Mouse (Mus musculus) cerebellum, postnatal 14 days (tissue): Measurements from ENCODE around the gene Nfil3.
A peak's percentile ranks its signal among the peaks of the same experiment; 100 is the strongest.

ENCODE experiments used
- DNase-seq, 2 experiments: peaks; one replicate each; pipeline ENCODE4 v3.0.0; 2021; ENCODE audit warnings: mixed read lengths in 2 of 2

Gene Nfil3

DNA sequence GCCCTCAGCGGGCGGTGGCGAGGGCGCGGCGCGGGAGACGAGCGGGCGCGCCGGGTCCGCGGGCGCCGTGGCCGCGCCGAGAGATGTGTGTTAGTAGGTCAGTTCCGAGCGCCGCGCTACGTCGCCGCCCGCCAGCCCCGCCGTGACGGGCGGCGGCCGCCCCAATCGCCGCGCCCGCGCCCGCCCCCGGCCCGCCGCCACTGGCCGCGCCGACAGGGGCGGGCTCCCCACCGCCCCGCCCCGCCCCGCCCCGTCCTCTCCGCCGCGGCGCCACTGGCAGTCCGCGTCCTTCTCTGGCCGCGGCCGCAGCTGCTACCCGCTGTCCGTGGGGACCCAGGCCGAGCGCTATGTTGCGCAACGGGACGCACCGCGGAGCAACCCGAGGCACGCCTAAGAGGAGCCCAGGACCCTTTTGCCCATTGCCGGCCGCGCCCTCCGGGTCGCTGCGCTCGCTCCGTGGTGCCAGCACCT lies at the start of gene Nfil3:
Gene Nfil3 (minus strand): TSS at position 123 of the 471 bp plus-strand sequence.
- peak in 1 of 2 experiments; percentile 84 for DNase-seq

DNA sequence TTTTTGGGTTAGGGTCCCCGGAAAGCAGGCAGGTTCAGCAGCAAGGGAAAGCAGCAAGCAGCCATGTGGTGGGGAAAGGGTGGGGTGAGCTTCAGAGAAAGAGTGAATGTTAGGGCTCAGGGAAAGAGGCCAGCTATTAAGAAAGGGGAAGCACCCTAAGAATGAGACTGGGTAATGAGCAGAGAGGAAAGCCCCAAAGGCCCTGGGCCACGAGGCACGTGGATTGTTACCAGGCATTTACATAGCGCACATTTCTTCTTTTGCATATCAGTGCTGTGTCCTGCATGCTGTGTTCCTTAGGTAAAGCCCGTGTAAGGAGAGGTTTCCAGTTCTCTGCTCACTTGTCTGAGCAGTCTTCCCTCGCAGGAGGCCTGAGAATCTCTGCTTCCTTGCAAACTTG lies 43.4 kb upstream of the Nfil3 start:
- DNase-seq, result no peak

DNA sequence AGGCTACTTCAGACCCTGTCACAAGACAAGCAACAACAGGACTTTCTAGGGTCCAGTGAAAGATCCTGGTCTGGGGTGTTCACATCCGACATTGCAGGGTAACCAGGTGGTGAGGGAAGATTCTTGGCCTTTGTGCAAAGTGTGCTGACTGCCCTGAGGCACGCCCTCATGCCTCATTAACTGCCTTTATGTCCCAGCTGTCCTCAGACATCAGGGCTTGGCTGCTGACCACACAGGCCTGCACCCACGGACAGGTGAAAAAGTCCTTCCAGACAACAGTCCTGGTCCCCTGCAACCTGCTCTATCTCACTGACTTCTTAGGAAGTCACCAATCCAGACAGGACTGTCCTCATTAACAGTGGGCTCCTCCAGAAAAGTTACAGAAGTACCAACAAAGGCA lies 39.4 kb upstream of the Nfil3 start:
- no peak for DNase-seq

DNA sequence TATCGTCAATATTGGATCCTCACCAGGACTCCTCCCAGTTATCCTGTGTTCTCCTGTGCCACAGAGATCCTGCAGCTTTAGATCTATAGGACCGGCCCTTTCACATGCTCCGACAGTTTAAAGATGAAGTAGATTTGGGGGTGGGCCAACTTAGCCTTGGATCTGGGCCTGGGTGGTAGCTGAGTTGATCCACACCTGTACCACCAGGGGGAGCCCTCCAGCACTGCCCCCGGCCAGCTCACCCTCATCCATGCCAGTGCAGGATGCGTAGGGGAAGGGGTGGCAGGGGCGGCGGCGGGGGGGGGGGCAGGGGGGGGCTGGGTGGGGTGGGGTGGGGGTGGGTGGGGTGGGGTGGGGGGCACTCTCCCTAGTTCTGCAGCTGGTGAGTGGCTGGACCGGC lies 38.7 kb upstream of the Nfil3 start:
- DNase-seq, result peak; percentile 17 to 37

DNA sequence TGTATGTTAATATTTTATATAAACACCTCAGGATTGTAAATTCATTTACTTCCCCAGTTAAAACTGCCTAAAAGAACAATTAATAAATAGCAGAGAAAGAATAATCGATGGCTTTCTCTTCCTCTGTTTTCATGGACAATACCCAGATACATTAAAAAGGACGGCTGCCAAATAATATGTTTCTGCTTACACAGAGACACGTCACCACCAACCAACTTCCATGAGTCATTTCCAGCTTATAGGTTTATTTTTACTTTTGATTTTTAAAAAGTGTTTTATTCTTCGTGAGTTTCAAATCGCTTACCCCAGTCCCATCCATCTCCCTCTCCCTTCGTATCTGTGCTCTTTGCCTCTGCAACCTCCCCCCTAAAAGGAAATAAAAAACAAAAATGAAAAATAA lies 38.1 kb upstream of the Nfil3 start:
- no peak for DNase-seq

DNA sequence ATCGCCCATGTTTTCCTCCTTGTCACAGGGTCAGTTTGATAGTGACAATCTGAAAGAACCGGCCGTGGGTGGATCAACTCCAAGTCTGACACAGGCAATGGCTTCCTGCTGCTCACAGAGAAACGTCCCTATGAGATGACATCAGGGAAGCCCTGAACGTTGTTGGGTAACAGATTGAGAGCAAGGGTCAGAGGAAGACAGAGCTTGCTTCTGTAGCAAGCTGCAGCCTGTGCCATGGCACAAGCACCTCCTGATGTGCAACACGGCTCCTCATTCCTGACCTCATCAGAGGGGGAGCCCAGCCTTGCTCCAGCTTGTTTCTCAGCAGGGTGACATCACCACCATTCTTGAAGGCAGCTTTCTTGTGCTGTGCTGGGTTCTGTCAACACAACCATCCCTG lies 37.1 kb upstream of the Nfil3 start:
- no peak for DNase-seq

DNA sequence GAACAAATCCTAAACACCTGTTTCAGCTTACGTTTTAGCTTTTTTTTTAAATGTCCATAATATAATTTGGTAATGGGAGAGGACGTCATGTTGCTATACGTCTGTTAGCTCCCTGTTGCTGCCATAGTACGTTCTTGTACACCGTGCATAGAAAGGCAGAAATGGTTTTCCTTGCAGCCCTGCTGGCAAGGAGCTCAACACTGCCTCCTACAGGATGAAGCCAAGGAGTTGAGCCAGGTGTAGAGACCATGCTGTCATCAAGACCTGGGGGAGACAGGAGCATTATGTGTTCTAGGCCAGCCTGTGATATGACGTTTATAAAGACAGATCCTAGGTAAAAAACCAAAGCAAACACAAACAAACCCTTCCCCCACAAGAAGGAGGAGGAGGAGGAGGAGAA lies 36.2 kb upstream of the Nfil3 start:
- DNase-seq, result no peak

DNA sequence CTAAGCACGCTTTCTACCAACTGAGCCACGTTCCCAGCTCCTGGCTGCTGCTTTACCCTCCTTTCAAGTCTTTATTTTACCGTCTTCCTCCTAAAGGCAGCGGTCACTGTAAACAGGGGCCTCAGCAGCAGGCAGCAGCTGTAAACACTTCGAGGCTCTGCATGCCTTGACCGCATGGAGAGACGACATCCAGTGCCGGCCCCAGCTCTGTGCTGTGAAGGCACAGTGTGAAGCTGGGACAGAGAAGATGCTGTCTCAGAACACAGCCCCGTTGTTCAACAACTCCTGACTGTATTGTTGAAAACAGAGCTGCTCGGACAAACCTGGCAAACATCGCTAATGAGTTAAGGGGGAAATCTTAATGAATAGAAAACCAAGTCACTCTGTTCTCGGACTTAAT lies 30.6 kb upstream of the Nfil3 start:
- no peak for DNase-seq

DNA sequence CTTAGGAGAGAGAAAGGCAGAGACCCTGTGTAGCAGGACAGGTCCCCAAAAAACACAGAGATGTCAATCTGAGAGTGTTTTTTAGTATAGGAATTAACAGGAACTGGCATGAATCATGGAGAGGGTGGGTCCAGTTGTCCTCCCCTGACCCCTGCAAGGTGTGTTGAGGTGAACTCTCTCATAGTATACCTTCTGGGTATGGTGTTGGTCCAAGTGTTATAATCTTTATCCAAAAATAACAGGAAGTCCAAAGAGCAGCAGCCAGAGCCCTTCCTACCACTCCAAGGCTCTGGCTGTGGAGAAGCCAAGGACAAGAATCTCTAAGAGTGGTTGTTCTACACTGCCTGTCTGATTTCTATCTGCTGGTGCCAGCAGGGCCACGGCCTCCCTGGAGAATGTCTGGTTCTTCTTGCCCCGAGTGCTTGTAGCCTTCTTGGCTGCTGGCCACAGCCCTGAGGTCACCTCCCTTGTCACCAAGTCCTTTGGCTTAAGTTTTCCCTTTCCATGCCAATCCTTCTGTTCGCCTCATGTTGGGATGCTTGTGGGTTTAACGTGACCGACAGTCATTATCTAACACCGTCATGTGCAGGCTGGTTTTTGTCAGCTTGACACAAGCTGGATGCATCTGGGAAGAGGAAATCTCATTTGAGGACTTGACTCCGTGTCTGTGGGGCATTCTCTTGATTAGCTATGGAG lies 27.8 kb upstream of the Nfil3 start:
- DNase-seq, result peak; percentile 64 to 72

DNA sequence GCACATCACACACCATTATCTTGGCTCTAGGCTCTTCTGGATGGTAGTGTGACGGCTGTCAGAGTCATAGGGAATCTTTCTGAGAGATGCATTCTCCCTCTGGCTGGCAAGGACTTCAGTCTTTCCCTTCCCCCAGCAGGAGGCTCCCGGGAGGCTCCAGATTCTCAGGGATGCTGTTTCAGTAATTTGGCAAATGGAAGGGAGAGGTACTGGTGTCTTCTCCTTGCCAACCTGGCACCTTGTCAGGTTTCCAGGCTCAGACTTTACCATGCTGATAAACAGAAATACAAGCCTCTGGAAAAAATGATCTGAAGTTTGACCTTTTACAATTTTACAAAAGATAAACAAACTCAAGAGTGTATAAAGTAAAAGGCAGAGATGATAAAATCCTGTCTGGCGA lies 26.9 kb upstream of the Nfil3 start:
- peak; percentile 55 to 66 for DNase-seq

DNA sequence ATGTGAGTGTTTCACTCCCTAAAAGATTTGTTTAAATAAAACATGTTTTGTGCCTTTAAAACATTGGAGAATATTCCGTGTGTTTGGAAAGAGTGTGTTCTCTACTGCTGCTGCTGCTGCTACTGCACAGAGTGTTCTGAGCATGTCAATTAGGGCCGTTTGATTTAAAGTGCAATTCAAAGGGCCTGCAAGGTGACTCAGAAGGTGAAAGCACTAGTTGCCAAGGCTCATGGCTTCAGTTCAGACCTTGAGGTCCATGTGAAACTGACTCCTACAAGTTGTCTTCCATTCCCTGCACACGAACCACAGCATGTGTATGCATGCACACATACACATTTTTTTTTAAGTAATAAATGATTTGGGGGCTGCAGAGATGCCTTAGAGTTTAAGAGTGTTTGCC lies 22.4 kb upstream of the Nfil3 start:
- no peak for DNase-seq

DNA sequence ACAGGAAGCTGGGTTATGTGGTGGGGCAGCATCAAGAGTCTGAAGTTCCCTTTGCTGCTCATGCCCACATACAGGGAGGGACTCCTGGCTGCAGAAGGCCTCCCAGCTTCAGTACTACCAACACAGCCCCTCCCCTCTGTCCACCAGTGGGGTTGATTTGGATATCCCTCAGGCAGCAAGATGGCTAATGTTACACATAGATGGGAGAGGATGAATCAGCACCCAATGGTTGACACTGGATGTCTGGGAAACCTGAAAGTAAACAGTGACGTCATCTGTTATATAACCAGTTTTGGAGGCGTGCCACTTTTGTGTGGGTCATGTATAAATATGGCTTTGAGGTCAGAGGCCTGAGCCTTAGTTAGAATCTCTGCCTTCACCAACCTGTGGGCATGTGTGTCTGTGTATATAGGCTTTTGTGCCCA lies 20.6 kb upstream of the Nfil3 start:
- no peak for DNase-seq

DNA sequence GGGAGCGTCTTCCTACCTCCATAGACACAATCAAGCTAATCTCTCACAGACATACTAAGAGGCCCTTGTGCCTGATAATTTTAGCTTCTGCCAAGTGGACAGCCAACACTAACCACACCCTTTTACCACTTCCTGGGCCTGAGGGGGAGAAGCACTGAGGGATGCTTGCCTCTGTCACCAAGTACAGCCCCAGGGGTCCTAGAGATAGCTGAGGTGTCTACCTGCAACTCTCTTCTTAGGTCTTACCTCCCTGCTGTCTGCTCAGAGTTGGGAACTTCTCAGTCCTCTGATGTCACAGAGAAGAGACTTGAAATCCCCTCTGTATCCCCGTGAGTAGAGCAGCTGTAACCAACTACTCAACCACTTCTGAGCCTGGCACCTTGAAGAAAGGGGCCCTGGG lies 19.6 kb upstream of the Nfil3 start:
- DNase-seq, result no peak

DNA sequence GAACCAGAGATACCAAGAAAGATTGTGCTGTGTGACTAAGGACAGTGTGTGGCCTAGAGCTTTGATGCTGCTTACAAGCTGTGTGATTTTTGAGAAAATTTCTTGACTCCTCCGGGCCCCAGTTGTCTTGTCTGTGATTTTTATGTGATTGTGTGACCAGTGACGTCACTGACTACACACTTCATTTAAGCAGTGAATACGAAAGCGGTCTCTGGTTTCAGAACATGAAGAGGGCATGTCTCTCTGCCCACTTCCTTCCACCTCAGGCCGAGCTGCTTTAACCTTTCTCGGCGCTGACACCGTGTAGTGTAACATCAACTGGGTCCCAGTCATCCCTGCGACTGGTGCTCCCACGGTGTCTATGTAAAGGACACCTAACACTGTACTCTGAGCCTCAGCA lies 17.7 kb upstream of the Nfil3 start:
- no peak for DNase-seq

DNA sequence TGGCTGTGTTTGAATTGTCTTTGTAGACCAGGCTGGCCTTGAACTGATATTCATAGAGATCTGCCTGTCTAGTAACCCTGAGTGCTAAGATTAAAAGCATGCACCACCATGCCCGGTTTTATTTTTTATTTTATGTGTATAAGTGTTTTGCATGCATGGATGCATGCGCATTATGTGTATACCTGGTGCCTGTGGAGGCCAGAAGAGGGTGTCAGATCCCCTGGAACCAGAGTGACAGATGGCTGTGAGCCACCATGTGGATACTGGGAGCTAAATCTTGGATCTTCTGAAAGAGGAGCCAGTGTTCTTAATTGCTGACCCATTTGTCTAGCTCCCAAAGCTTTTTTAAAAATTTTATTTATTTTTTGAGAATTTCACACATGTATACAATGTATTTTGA lies 16.9 kb upstream of the Nfil3 start:
- peak in 1 of 2 experiments; percentile 34 for DNase-seq

DNA sequence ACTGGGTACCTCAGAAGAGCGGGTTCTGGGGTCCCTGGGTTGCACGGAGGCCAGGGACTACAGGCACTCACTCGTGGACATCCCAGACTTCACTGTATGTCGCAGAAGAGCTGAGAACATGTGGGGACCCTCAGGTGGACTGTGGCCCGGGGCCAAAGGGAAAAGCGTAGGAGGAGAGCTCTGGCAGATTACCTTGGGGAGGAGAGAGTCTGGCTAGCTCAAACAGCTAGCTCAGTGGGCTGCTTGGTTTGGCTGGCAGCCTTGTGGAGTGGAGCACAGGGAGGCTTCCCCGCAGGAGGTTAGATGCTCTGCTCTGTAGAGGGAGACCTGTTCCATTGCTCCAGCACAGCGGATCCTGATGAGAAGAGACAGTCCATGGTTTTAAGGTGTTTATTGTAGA lies 15.3 kb upstream of the Nfil3 start:
- DNase-seq, result no peak

DNA sequence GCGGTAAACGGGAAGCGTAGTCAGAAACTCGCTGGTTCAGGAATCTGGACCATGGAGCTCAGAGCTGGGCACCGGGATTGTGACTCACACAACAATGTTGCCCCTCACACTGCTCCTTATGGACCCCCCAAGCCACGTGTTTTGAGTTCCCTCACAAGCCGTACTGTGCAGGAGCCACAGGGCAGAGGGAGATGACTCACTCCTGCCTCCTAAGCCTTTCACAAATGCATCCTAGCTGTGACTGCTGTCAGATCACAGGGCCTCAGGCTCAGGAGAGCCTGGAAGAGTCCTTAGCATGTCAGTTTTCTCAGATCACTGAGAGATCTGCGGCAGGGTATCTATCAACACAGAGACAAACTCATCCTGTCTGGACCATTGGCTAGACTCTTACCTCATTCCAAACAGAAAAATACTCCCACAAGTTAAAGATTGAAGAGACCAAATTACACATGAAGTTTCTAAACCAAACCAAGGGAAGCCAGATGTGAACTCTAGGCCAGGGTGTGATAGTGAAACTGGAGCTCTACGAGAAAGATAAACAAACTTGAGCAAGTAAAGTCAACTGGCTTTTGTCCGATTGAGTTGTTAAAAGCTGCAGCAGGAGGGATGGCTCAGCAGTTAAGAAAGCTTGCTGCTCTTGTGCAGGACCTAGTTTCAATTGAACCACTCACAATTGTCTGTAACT lies 13.5 kb upstream of the Nfil3 start:
- DNase-seq, result no peak

DNA sequence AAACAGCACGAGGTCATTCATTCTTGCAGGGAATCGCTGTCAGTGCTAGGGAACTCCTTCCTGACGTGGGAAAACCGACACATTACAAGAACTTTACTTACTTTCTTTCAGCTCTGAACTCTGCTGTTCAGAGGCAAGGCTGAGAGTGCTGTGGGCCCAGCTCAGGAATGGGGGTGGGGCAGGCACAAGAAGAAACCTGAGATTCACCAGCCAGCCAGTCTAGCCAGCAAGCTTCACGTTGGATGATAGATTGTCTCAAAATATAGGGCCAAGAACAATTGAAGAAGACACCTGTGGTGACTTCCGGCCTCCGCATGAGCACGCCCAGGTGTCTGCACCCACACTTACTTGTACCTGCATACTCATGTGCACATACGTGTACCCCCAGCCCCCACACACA lies 9.3 kb upstream of the Nfil3 start:
- no peak for DNase-seq

DNA sequence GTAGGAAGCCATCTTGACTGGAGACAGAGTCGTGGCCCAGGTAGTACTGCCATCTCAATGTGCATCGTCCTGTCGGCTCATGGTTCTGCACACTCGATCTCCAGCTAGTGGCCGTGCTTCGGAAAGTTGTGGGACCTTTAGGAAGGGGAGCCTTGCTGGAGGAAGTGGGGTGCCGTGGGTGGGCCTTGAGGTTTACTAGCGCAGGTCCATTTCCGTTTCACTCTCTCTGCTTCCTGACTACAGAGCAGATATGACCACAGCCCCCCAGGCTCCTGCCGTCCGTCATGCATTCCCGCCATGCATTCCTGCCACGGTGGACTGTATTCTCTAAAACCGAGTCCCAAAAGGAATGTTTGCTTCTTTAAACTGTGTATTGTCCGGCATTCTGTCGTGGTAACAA lies 8.1 kb upstream of the Nfil3 start:
- no peak for DNase-seq

DNA sequence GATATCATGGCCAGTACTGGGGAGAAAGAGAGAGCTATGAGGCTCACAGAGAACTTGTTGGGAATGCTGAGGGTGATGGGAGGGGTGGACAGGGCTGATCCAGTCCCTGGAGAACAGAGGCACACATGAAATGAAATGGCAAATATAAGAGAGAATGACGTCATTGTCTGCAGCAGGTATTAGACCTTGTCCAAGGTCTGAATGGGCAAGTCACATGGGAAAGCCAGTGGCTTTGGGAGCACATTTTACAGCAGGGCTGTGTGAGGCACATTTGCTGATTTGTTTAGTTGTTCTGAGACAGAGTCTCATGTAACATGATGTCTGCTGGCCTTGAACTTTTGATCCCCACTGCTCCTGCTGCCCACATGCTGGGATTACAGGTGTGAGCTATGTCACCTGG lies 7.0 kb upstream of the Nfil3 start:
- no peak for DNase-seq

DNA sequence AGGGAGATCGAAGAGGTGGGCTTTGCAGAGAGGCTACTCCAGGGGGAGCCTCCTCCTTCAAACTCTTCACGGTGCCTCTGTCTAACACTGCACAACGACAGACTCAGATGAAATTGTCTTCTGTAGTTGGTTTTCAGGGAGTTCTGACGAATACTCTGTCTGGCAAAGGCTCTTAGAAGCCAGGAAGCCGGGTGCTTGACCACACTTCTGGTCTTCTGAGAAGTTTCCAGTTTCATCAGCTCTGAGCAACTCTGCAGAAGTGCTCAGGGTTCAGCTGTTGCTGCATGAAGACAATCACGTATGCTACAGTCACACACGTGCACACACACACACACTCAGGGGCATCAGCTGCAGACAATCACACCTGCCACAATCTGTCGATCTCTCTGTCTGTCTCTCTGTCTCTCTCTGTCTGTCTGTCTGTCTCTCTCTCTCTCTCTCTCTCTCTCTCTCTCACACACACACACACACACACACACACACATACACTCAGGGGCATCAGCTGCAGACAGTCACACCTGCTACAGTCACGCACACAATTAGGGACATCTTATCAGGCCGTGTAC lies 5.4 kb upstream of the Nfil3 start:
- DNase-seq, result no peak

DNA sequence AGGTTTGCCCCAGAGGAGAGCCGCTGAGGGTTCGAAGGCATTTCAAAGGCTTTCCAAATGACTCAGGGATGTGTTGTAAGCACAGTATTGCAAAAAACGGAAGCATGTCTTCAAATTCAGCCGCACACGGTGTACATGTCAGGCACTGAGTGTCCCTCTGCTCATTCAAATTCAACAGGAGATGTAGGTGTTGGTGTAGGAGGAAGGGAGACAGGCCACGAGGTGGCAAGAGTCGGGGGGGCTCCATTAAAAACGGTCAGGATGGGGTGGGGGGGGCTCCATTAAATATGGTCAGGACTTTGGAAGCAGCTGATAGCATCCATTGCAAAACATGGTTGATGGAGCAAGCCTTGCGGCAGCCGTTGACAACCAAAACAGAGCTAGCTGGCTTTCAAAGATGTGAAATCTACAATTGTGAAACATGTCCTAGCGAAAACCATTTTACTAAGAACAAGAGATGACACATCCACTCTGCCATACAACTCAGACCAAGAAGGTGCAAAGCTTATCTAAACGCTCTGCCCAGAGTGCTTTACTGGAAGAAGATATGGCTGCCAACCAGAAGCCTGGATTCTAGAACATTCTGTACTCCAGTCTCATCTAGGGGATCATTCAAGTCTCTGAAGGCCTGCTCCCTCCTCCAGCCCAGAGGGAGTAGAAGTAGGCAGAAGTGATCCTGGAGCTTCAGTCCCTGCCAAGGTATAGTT lies 4.8 kb upstream of the Nfil3 start:
- no peak for DNase-seq

DNA sequence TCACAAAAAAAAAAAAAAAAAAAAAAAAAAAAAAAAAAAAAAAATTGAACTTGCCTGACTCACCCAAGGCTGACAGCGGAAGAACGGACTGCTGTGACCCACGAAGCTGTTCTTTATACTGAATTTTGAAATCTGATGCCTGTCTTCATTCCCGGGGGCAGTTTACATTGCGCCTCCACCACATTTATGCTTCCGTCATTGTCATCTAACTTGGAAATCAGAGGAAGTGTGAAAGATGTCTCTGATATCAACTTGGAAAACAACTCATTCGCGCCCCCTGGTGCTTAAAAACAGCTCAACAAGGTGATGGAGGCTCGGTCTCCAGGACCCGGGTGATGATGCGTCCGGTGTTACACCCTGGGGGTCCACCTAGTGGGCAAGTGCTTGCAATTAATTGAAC lies 1.8 kb upstream of the Nfil3 start:
- peak; percentile 93 to 95 for DNase-seq
